Mouse (Mus musculus): ENCODE results near the gene Nisch. TPM values are rescaled to one million over a fixed set of nuclear protein-coding genes. Genes with fewer than 3 reads are reported as not detected.

The Nisch gene
- polyA plus RNA-seq, 1 experiment from 2014 or later, result 163 TPM

- Histone ChIP-seq H3K36me3 (ENCODE audit: inconsistent target) (peaks cover 31% of the 10 kb centered on the region; the same call in 1 of the 2 replicates), H3K27ac (peak within 1 kb of the TSS; percentile 100), H3K4me3 (ENCODE audit: inconsistent target) (peak within 1 kb of the TSS; percentile 52), H3K79me2 (ENCODE audit: inconsistent target) (peaks cover 97% of the 10 kb centered on the region)
- WGBS (ENCODE audit: missing documents), result 24% methylated on average over 9 of the region's 10 CpGs
Measured at GRCm38 (mm10) chr14:31168425-31168824, 48.3 kb downstream of the Nisch start, which contains the start of gene Stab1. TSS of gene Stab1 (minus strand) at chr14:31168641.

- Histone ChIP-seq H3K36me3 (ENCODE audit: inconsistent target) (peaks cover 28% of the 10 kb centered on the region; the same call in 1 of the 2 replicates), H3K27ac (peak overlapping the region; percentile 100), H3K79me2 (ENCODE audit: inconsistent target) (peaks cover 97% of the 10 kb centered on the region), H3K4me3 (ENCODE audit: inconsistent target) (peak overlapping the region; percentile 52)
- 49% methylated on average over 9 of the region's 9 CpGs for WGBS (ENCODE audit: missing documents)
Measured at GRCm38 (mm10) chr14:31166827-31167226, 49.9 kb downstream of the Nisch start.

GRCm38 (mm10) chr14:31165991-31166630 is 50.6 kb downstream of the Nisch start:
- 5% methylated on average over 10 of the region's 10 CpGs for WGBS (ENCODE audit: missing documents)
- Histone ChIP-seq H3K27ac (peak overlapping the region; percentile 100), H3K79me2 (ENCODE audit: inconsistent target) (peaks cover 97% of the 10 kb centered on the region), H3K4me3 (ENCODE audit: inconsistent target) (peak overlapping the region; percentile 52), H3K36me3 (ENCODE audit: inconsistent target) (peaks cover 21% of the 10 kb centered on the region; the same call in 1 of the 2 replicates)

- peak overlapping the region; percentile 100 for H3K27ac ChIP-seq
- 38% methylated on average over 7 of the region's 7 CpGs for WGBS (ENCODE audit: missing documents)
- H3K4me3 ChIP-seq (ENCODE audit: inconsistent target), result peak overlapping the region; percentile 52; the same call in 1 of the 2 replicates
- 0 out of 2 replicates have a peak, but pooled peaks cover 14% of the 10 kb centered on the region for H3K36me3 ChIP-seq (ENCODE audit: inconsistent target)
- peaks cover 97% of the 10 kb centered on the region for H3K79me2 ChIP-seq (ENCODE audit: inconsistent target)
Measured at GRCm38 (mm10) chr14:31165458-31165857, 51.3 kb downstream of the Nisch start.

- Histone ChIP-seq H3K36me3 (ENCODE audit: inconsistent target) (peaks cover 14% of the 10 kb centered on the region; the same call in 1 of the 2 replicates), H3K27ac (peak overlapping the region; percentile 100), H3K4me3 (ENCODE audit: inconsistent target) (peak overlapping the region; percentile 52; the same call in 1 of the 2 replicates), H3K79me2 (ENCODE audit: inconsistent target) (peaks cover 97% of the 10 kb centered on the region)
- WGBS (ENCODE audit: missing documents), result 63% methylated on average over 2 of the region's 2 CpGs
Measured at GRCm38 (mm10) chr14:31165010-31165409, 51.7 kb downstream of the Nisch start.

- 83% methylated on average over 8 of the region's 8 CpGs for WGBS (ENCODE audit: missing documents)
- peaks cover 19% of the 10 kb centered on the region; the same call in 1 of the 2 replicates for H3K36me3 ChIP-seq (ENCODE audit: inconsistent target)
- H3K27ac ChIP-seq, result peak overlapping the region; percentile 100
- H3K4me3 ChIP-seq (ENCODE audit: inconsistent target), result no peak overlapping the region
- peaks cover 97% of the 10 kb centered on the region for H3K79me2 ChIP-seq (ENCODE audit: inconsistent target)
Measured at GRCm38 (mm10) chr14:31164067-31164466, 52.7 kb downstream of the Nisch start.

- Histone ChIP-seq H3K36me3 (ENCODE audit: inconsistent target) (peaks cover 40% of the 10 kb centered on the region), H3K27ac (peak overlapping the region; percentile 100), H3K4me3 (ENCODE audit: inconsistent target) (peak overlapping the region; percentile 55), H3K79me2 (ENCODE audit: inconsistent target) (peaks cover 97% of the 10 kb centered on the region)
- 96% methylated on average over 10 of the region's 10 CpGs for WGBS (ENCODE audit: missing documents)
Measured at GRCm38 (mm10) chr14:31161638-31162037, 55.1 kb downstream of the Nisch start.

- peak overlapping the region; percentile 55 for H3K4me3 ChIP-seq (ENCODE audit: inconsistent target)
- H3K79me2 ChIP-seq (ENCODE audit: inconsistent target), result peaks cover 97% of the 10 kb centered on the region
- 95% methylated on average over 7 of the region's 7 CpGs for WGBS (ENCODE audit: missing documents)
- peak overlapping the region; percentile 100 for H3K27ac ChIP-seq
- H3K36me3 ChIP-seq (ENCODE audit: inconsistent target), result peaks cover 42% of the 10 kb centered on the region
Measured at GRCm38 (mm10) chr14:31161191-31161590, 55.6 kb downstream of the Nisch start.

GRCm38 (mm10) chr14:31160196-31161150 is 56.3 kb downstream of the Nisch start:
- WGBS (ENCODE audit: missing documents), result 53% methylated on average over 26 of the region's 27 CpGs
- Histone ChIP-seq H3K36me3 (ENCODE audit: inconsistent target) (peaks cover 50% of the 10 kb centered on the region), H3K79me2 (ENCODE audit: inconsistent target) (peaks cover 97% of the 10 kb centered on the region), H3K4me3 (ENCODE audit: inconsistent target) (peak overlapping the region; percentile 55), H3K27ac (peak overlapping the region; percentile 100)

GRCm38 (mm10) chr14:31145694-31146093 is 71.1 kb downstream of the Nisch start:
- H3K36me3 ChIP-seq (ENCODE audit: inconsistent target), result peaks cover 100% of the 10 kb centered on the region

GRCm38 (mm10) chr14:31141011-31141410 is 75.7 kb downstream of the Nisch start:
- Histone ChIP-seq H3K36me3 (ENCODE audit: inconsistent target) (peaks cover 90% of the 10 kb centered on the region), H3K4me3 (ENCODE audit: inconsistent target) (no peak overlapping the region), H3K79me2 (ENCODE audit: inconsistent target) (no peaks in the 10 kb centered on the region; the same call in 1 of the 2 replicates), H3K27ac (no peak overlapping the region)
- 95% methylated on average over 14 of the region's 14 CpGs for whole genome bisulfite sequencing (ENCODE audit: missing documents)

More at GRCm38 (mm10) chr14:31145694-31146093, 71.1 kb downstream of the Nisch start:
- H3K4me3 ChIP-seq (ENCODE audit: inconsistent target), result no peak overlapping the region
- H3K79me2 ChIP-seq (ENCODE audit: inconsistent target), result peaks cover 35% of the 10 kb centered on the region; the same call in 1 of the 2 replicates
- 92% methylated on average over 8 of the region's 11 CpGs for WGBS (ENCODE audit: missing documents)
- no peak overlapping the region for H3K27ac ChIP-seq

GRCm38 (mm10) chr14:31140141-31140540 is 76.6 kb downstream of the Nisch start:
- Histone ChIP-seq H3K4me3 (ENCODE audit: inconsistent target) (no peak overlapping the region), H3K36me3 (ENCODE audit: inconsistent target) (peaks cover 89% of the 10 kb centered on the region), H3K27ac (no peak overlapping the region), H3K79me2 (ENCODE audit: inconsistent target) (no peaks in the 10 kb centered on the region; the same call in 1 of the 2 replicates)
- WGBS (ENCODE audit: missing documents), result 96% methylated on average over 13 of the region's 15 CpGs

- 33% methylated on average over 12 of the region's 12 CpGs for WGBS (ENCODE audit: missing documents)
- Histone ChIP-seq H3K79me2 (ENCODE audit: inconsistent target) (no peaks in the 10 kb centered on the region), H3K36me3 (ENCODE audit: inconsistent target) (peaks cover 85% of the 10 kb centered on the region), H3K4me3 (ENCODE audit: inconsistent target) (no peak overlapping the region), H3K27ac (no peak overlapping the region)
Measured at GRCm38 (mm10) chr14:31139666-31140065, 77.1 kb downstream of the Nisch start.

- WGBS (ENCODE audit: missing documents), result 94% methylated on average over 9 of the region's 9 CpGs
- H3K4me3 ChIP-seq (ENCODE audit: inconsistent target), result no peak overlapping the region
- peaks cover 2% of the 10 kb centered on the region; the same call in 1 of the 2 replicates for H3K79me2 ChIP-seq (ENCODE audit: inconsistent target)
- peaks cover 78% of the 10 kb centered on the region for H3K36me3 ChIP-seq (ENCODE audit: inconsistent target)
- no peak overlapping the region for H3K27ac ChIP-seq
Measured at GRCm38 (mm10) chr14:31138897-31139429, 77.8 kb downstream of the Nisch start.

Data from macrophage (primary cell).